17 mouse cellular contexts compared by ENCODE assay signal in genomic region chr3:121418251-121418601, GRCm38 (mm10). TPM values are rescaled to one million over a fixed set of nuclear protein-coding genes. Genes with fewer than 3 reads are reported as not detected.
DNase-seq lines count a peak whose midpoint lies in the region; ATAC-seq and TF ChIP-seq lines count a peak whose summit lies in the region.
"Had no signal": no experiment of that assay in that cellular context is flagged by ENCODE, and none has a peak within 500 bp of the region (broad histone marks: within the 10 kb centered on the region; RNA-seq: fewer than 3 reads in every experiment).

No protein-coding gene starts in this region.

- intact Hi-C loops in gastrocnemius, adult 2 months (cut with DNase I) = no loop called here

- H3K27me3 ChIP-seq in kidney, adult 2 months (replicated peaks; ENCODE audit: control insufficient read depth, insufficient read depth, low read length) = no peaks in the 10 kb centered on the region
- no peaks in the 10 kb centered on the region for H3K27me3 ChIP-seq in E14TG2a.4 (ENCODE audit: insufficient read depth, low read length)
- H3K27me3 ChIP-seq in lung, postnatal 0 days (replicated peaks; ENCODE audit: insufficient read depth, low read length) = no peaks in the 10 kb centered on the region
- H3K27me3 ChIP-seq: embryonic facial prominence, embryonic 12.5 days; limb, embryonic 12.5 days; neural tube, embryonic 12.5 days had no signal

- no peak for TF ChIP-seq CTCF in gastrocnemius, adult 2 months (IDR thresholded peaks at IDR 0.05)
- TF ChIP-seq CTCF in kidney, adult 2 months (conservative IDR thresholded peaks at IDR 0.05; ENCODE audit: insufficient read depth, insufficient read length, low read depth, low read length) = no peak
- no peak for TF ChIP-seq CTCF in E14TG2a.4 (conservative IDR thresholded peaks at IDR 0.05; ENCODE audit: low read length)
- no peak for TF ChIP-seq CTCF in lung, postnatal 0 days (IDR thresholded peaks at IDR 0.05)

- H3K4me2 ChIP-seq in lung, postnatal 0 days (replicated peaks; ENCODE audit: low read depth, low read length) = no peak overlapping the region
- H3K4me2 ChIP-seq: embryonic facial prominence, embryonic 12.5 days; limb, embryonic 12.5 days; neural tube, embryonic 12.5 days had no signal

- no peak overlapping the region; the same call in 1 of the 2 replicates for H3K4me3 ChIP-seq in gastrocnemius, adult 2 months
- H3K4me3 ChIP-seq in kidney, adult 2 months (ENCODE audit: insufficient read depth, low read depth, low read length) = no peak overlapping the region
- peak overlapping the region; percentile 30 for H3K4me3 ChIP-seq in E14TG2a.4 (replicated peaks; ENCODE audit: low read length)
- H3K4me3 ChIP-seq in lung, postnatal 0 days (ENCODE audit: low read depth, low read length) = no peak overlapping the region
- H3K4me3 ChIP-seq: embryonic facial prominence, embryonic 12.5 days; limb, embryonic 12.5 days; neural tube, embryonic 12.5 days had no signal

- H3K4me1 ChIP-seq in kidney, adult 2 months (ENCODE audit: control insufficient read depth, insufficient read depth, low read length) = peaks cover 20% of the 10 kb centered on the region
- peaks cover 57% of the 10 kb centered on the region for H3K4me1 ChIP-seq in E14TG2a.4 (replicated peaks; ENCODE audit: low read depth, low read length)
- H3K4me1 ChIP-seq in lung, postnatal 0 days (ENCODE audit: insufficient read depth, low read depth, low read length) = no peaks in the 10 kb centered on the region

- H3K36me3 ChIP-seq in kidney, adult 2 months (ENCODE audit: control insufficient read depth, insufficient read depth, low read length) = no peaks in the 10 kb centered on the region
- H3K36me3 ChIP-seq in E14TG2a.4 (ENCODE audit: insufficient read depth, low read length) = no peaks in the 10 kb centered on the region
- H3K36me3 ChIP-seq in lung, postnatal 0 days (ENCODE audit: insufficient read depth, low read length) = no peaks in the 10 kb centered on the region
- H3K36me3 ChIP-seq: embryonic facial prominence, embryonic 12.5 days; limb, embryonic 12.5 days; neural tube, embryonic 12.5 days had no signal

- no peak for DNase-seq in gastrocnemius, adult 2 months
- DNase-seq in gastrocnemius, postnatal 25 days = no peak
- DNase-seq in kidney, adult 2 months = peak; percentile 56
- DNase-seq in kidney, postnatal 14 days = no peak
- DNase-seq in embryo, embryonic 11 days = peak; percentile 49
- no peak for DNase-seq in right cerebral cortex, postnatal 10 days (ENCODE audit: low spot score in 2 of 2)
- DNase-seq in lung, postnatal 0 days (ENCODE audit: low spot score) = no peak
- DNase-seq: adrenal gland, postnatal 25 days; cerebellum, adult 11 months; gastrocnemius, postnatal 10 days; right cerebral cortex, postnatal 14 days; thymus, postnatal 25 days had no signal

- H3K27ac ChIP-seq in gastrocnemius, adult 2 months = peak overlapping the region; percentile 58
- peak overlapping the region; percentile 54; the same call in 1 of the 2 replicates for H3K27ac ChIP-seq in kidney, adult 2 months (ENCODE audit: insufficient read depth, low read depth, low read length)
- no peak overlapping the region for H3K27ac ChIP-seq in lung, postnatal 0 days (ENCODE audit: low read length)
- H3K27ac ChIP-seq: limb, embryonic 12.5 days; neural tube, embryonic 12.5 days had no signal

- no peak overlapping the region for H3K9ac ChIP-seq in lung, postnatal 0 days (replicated peaks; ENCODE audit: low read depth)
- H3K9ac ChIP-seq: embryonic facial prominence, embryonic 12.5 days; limb, embryonic 12.5 days; neural tube, embryonic 12.5 days had no signal

- TF ChIP-seq EP300 in lung, postnatal 0 days (IDR thresholded peaks at IDR 0.05) = no peak

- H3K9me3 ChIP-seq in E14TG2a.4 (ENCODE audit: low read length) = peaks cover 11% of the 10 kb centered on the region
- H3K9me3 ChIP-seq in lung, postnatal 0 days (ENCODE audit: low read length) = no peaks in the 10 kb centered on the region
- H3K9me3 ChIP-seq: embryonic facial prominence, embryonic 12.5 days; limb, embryonic 12.5 days; neural tube, embryonic 12.5 days had no signal

- no peak for ATAC-seq in lung, postnatal 0 days
- ATAC-seq: inflammation-experienced regulatory T-cells, adult 6 months had no signal

- TF ChIP-seq POLR2A in kidney, adult 2 months (IDR thresholded peaks at IDR 0.05; ENCODE audit: low read depth, low read length) = no peak

- WGBS in kidney, adult 2 months = 36% methylated on average over 6 of the region's 6 CpGs
- 57% methylated on average over 6 of the region's 6 CpGs for WGBS in lung, postnatal 0 days

RNA-seq across cellular contexts. Expression of gene Cnn3, which starts 8.1 kb away (rescaled TPM):
- 10 to 100 TPM; 16.5 to 28.2 TPM for total RNA-seq in gastrocnemius, adult 2 months (2021)
- total RNA-seq in gastrocnemius, postnatal 25 days (2021) = 10 to 100 TPM; 28.0 to 29.2 TPM
- polyA plus RNA-seq in kidney, adult 2 months (2012; rRNA removed) = 253 and 268 TPM in 2 replicates
- polyA plus RNA-seq in lung, postnatal 0 days (2015; fragmentation: Nextera tagmentation; extraction: Ambion mirVana) = 342 and 379 TPM in 2 replicates

Comparison
In these comparisons a context has a peak if more than half of its experiments do, and no peak if none do; other contexts are left out.
1. DNase-seq: peak in kidney, adult 2 months (single experiment) and embryo, embryonic 11 days (single experiment); none in gastrocnemius, adult 2 months (single experiment), gastrocnemius, postnatal 25 days (single experiment), kidney, postnatal 14 days (single experiment), right cerebral cortex, postnatal 10 days (0 of 2) and lung, postnatal 0 days (single experiment).